Mouse (Mus musculus) forebrain, embryonic 15.5 days (tissue): ENCODE data around the gene Arhgap42. TPM values are rescaled to one million over a fixed set of nuclear protein-coding genes. Genes with fewer than 3 reads are reported as not detected.

Source experiments
- ATAC-seq: fragments of 200-750 bp; cut with Nextera tagmentation; replicated peaks from 2 replicates; pipeline ENCODE4 v1.8.0; 2017; ENCODE audit warnings: mild to moderate bottlenecking, moderate TSS enrichment, moderate library complexity
- H3K27ac ChIP-seq: fragments of 300-500 bp; sonication (generic); replicated peaks from 2 replicates; pipeline ENCODE4 v1.5.1; 2015; ENCODE audit warnings: mild to moderate bottlenecking, inconsistent platforms
- H3K27me3 ChIP-seq: fragments of 300-500 bp; sonication (generic); 2 replicates; pipeline ENCODE4 v1.6.1; 2015; ENCODE audit warnings: inconsistent platforms
- H3K36me3 ChIP-seq: fragments of 300-500 bp; sonication (generic); 2 replicates; pipeline ENCODE4 v1.6.1; 2015; ENCODE audit warnings: mild to moderate bottlenecking, inconsistent platforms
- H3K4me1 ChIP-seq: fragments of 300-500 bp; sonication (generic); 2 replicates; pipeline ENCODE4 v1.6.1; 2015; ENCODE audit warnings: inconsistent platforms
- H3K4me2 ChIP-seq: fragments of 300-500 bp; sonication (generic); replicated peaks from 2 replicates; pipeline ENCODE4 v1.6.1; 2015; ENCODE audit warnings: mild to moderate bottlenecking, inconsistent platforms
- H3K4me3 ChIP-seq: fragments of 300-500 bp; sonication (generic); 2 replicates; pipeline ENCODE4 v1.5.1; 2015; ENCODE audit warnings: mild to moderate bottlenecking, inconsistent platforms
- H3K9ac ChIP-seq: fragments of 300-500 bp; sonication (generic); replicated peaks from 2 replicates; pipeline ENCODE4 v1.6.1; 2015; ENCODE audit warnings: mild to moderate bottlenecking, inconsistent platforms
- H3K9me3 ChIP-seq: fragments of 300-500 bp; sonication (generic); 2 replicates; pipeline ENCODE4 v1.6.1; 2016; ENCODE audit warnings: inconsistent platforms
- WGBS: fragments of 180-500 bp; shearing (Covaris S2); methylation state at CpG from one replicate; pipeline ENCODE4 v1.1.7; 2015; ENCODE audit warnings: mixed read lengths; 5-methylcytosine and 5-hydroxymethylcytosine counted together
- polyA plus RNA-seq: library from polyadenylated mRNA; unstranded; fragments of >200 nt; fragmentation: Nextera tagmentation; extraction: Ambion mirVana; gene quantifications from 2 replicates; pipeline ENCODE4 v1.2.1, GENCODE M21; 2015

The Arhgap42 gene
- polyA plus RNA-seq, 1 experiment from 2014 or later, result 22.7 TPM

DNA sequence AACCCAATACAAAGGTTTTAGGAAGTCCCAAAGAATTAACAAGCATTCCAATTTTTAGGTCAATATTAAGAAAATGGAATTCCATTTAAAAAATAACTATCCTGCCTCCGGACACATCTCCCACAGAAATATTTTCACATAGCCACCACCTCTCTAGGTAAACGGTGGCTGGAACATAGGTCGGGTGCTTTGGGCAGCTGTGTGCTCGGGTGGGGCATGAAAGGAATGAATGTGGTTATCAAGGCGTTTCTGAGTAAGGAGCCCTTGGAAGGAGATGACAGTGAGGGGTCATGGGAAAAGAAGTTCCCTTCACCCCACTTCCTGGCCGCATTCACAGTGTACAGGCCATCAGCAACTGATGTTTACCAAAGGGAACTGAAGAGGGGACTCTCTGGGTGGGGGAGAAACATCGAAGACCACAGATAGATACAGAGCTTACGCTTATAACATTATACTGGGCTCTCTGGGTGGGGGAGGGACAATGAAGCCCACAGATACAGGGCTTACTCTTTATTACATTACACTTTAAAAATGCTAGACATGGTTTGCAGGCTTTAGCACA, 38.0 kb downstream of the Arhgap42 start:
- H3K36me3 ChIP-seq, result no peaks in the 10 kb centered on the region
- ATAC-seq, result no peak
- H3K27me3 ChIP-seq, result no peaks in the 10 kb centered on the region
- no peak overlapping the region for H3K9ac ChIP-seq
- no peak overlapping the region for H3K27ac ChIP-seq
- WGBS, result 83% methylated on average over 8 of the region's 8 CpGs
- H3K4me3 ChIP-seq, result no peak overlapping the region
- H3K9me3 ChIP-seq, result no peaks in the 10 kb centered on the region
- H3K4me1 ChIP-seq, result no peaks in the 10 kb centered on the region
- no peak overlapping the region for H3K4me2 ChIP-seq

- H3K36me3 ChIP-seq, result no peaks in the 10 kb centered on the region
- no peaks in the 10 kb centered on the region for H3K4me1 ChIP-seq
- H3K9ac ChIP-seq, result no peak overlapping the region
- WGBS, result 58% methylated on average over 8 of the region's 8 CpGs
- no peaks in the 10 kb centered on the region for H3K27me3 ChIP-seq
- no peaks in the 10 kb centered on the region for H3K9me3 ChIP-seq
- no peak overlapping the region for H3K4me2 ChIP-seq
- ATAC-seq, result no peak
- no peak overlapping the region for H3K4me3 ChIP-seq
- H3K27ac ChIP-seq, result no peak overlapping the region
Measured at GRCm38 (mm10) chr9:9199170-9199841, 39.6 kb downstream of the Arhgap42 start.

DNA sequence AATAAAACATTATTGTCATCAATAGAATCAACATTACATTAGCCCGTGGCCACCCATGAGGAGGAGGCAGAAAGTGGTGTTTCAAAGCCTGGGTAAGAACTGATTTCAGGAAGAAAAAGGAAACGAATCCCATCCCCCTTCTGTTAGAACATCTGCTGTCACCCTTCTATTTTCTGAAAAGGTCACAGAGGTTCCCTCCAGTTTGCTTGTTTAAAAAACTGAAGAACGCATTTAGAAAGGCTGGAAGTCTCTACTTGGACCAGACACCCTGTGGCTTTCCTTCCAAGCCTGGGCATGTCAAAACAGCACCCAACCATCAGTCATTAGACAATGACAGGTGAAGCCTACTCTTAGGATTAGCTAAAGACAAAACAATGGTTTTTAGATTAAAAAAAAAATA, 40.3 kb downstream of the Arhgap42 start:
- WGBS, result 29% methylated on average over 3 of the region's 3 CpGs
- no peaks in the 10 kb centered on the region for H3K27me3 ChIP-seq
- no peak overlapping the region for H3K27ac ChIP-seq
- H3K4me1 ChIP-seq, result no peaks in the 10 kb centered on the region
- no peaks in the 10 kb centered on the region for H3K9me3 ChIP-seq
- no peak overlapping the region for H3K4me2 ChIP-seq
- H3K9ac ChIP-seq, result no peak overlapping the region
- no peaks in the 10 kb centered on the region for H3K36me3 ChIP-seq
- no peak overlapping the region for H3K4me3 ChIP-seq
- no peak for ATAC-seq

DNA sequence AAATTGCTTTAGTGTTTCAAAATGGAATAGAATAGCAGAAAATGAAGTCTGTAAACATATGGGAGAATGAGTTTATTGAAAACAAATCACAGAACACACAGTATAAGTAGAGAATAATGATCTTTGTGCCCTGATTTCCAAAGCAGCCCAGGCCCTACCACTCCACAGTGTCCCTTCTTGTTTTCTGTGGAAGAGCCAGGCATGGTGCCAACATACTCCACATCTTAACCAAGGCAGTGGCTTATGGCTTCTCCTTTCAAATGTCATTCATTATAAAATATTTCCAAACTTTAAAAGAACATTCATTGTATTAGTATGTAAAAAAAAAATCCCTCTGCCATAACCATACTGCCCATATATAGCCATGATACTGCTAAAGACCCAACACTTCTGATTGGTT, 42.9 kb downstream of the Arhgap42 start:
- no peak for ATAC-seq
- Histone ChIP-seq H3K9me3 (no peaks in the 10 kb centered on the region), H3K27me3 (no peaks in the 10 kb centered on the region), H3K4me3 (no peak overlapping the region), H3K4me2 (no peak overlapping the region), H3K9ac (no peak overlapping the region), H3K27ac (no peak overlapping the region), H3K4me1 (no peaks in the 10 kb centered on the region), H3K36me3 (no peaks in the 10 kb centered on the region)

DNA sequence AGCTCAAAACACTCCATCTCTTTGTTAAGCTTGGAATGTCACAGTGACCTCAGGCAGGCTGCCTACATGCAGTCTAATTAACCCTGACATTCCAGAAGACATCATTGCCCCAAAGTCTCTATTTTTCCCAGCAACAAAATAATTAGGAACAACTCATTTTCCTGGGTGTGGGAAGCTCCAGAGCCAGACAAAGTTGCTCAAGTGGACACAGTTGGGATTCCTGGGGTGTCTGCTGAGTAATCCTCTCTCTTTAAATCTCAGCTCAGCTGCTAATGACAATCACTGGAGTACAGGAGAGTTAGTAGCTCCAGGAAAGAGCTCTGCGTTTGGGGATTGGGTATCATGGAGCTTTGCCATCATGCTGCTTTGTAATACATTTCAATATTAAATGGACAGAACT, 44.4 kb downstream of the Arhgap42 start:
- no peaks in the 10 kb centered on the region for H3K9me3 ChIP-seq
- ATAC-seq, result no peak
- H3K27me3 ChIP-seq, result no peaks in the 10 kb centered on the region
- no peaks in the 10 kb centered on the region for H3K36me3 ChIP-seq
- H3K27ac ChIP-seq, result no peak overlapping the region
- no peak overlapping the region for H3K9ac ChIP-seq
- no peak overlapping the region for H3K4me2 ChIP-seq
- no peaks in the 10 kb centered on the region for H3K4me1 ChIP-seq
- 5% methylated on average over 1 of the region's 1 CpGs for WGBS
- H3K4me3 ChIP-seq, result no peak overlapping the region

DNA sequence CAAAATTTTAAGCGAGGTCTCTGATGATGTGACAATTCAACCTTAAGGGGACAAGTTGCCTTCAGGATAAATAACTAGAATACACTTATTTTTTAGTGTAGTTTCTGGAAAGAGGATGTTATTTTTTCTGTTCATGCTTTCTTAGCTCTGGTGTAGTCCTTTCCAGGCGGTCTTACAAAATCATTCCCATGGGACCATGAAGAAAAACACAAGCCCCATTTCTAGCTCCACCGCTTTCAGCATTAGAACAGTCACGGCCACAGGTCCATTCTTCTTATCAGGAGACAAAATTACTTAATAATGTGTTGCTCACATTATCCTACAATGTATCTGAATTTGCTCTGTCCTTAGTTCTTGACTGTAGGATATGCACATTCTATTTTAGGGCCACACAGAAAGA, 46.2 kb downstream of the Arhgap42 start:
- ATAC-seq, result no peak

GRCm38 (mm10) chr9:9190835-9191234, 48.1 kb downstream of the Arhgap42 start:
- H3K27ac ChIP-seq, result no peak overlapping the region
- H3K27me3 ChIP-seq, result no peaks in the 10 kb centered on the region
- no peak for ATAC-seq
- no peaks in the 10 kb centered on the region for H3K36me3 ChIP-seq
- no peak overlapping the region for H3K4me2 ChIP-seq
- 92% methylated on average over 1 of the region's 1 CpGs for WGBS
- H3K4me1 ChIP-seq, result no peaks in the 10 kb centered on the region
- no peak overlapping the region for H3K9ac ChIP-seq
- no peak overlapping the region for H3K4me3 ChIP-seq
- H3K9me3 ChIP-seq, result no peaks in the 10 kb centered on the region

More for the DNA sequence above, 46.2 kb downstream of the Arhgap42 start:
- no peak overlapping the region for H3K4me3 ChIP-seq
- no peaks in the 10 kb centered on the region for H3K36me3 ChIP-seq
- no peak overlapping the region for H3K27ac ChIP-seq
- H3K9me3 ChIP-seq, result no peaks in the 10 kb centered on the region
- H3K27me3 ChIP-seq, result no peaks in the 10 kb centered on the region
- 89% methylated on average over 4 of the region's 4 CpGs for WGBS
- H3K9ac ChIP-seq, result no peak overlapping the region
- no peak overlapping the region for H3K4me2 ChIP-seq
- no peaks in the 10 kb centered on the region for H3K4me1 ChIP-seq

- Histone ChIP-seq H3K4me3 (no peak overlapping the region), H3K4me2 (no peak overlapping the region), H3K4me1 (no peaks in the 10 kb centered on the region), H3K9me3 (no peaks in the 10 kb centered on the region), H3K36me3 (no peaks in the 10 kb centered on the region), H3K27me3 (no peaks in the 10 kb centered on the region), H3K27ac (no peak overlapping the region), H3K9ac (no peak overlapping the region)
- no peak for ATAC-seq
- WGBS, result 80% methylated on average over 3 of the region's 3 CpGs
Measured at GRCm38 (mm10) chr9:9188167-9188566, 50.7 kb downstream of the Arhgap42 start.

DNA sequence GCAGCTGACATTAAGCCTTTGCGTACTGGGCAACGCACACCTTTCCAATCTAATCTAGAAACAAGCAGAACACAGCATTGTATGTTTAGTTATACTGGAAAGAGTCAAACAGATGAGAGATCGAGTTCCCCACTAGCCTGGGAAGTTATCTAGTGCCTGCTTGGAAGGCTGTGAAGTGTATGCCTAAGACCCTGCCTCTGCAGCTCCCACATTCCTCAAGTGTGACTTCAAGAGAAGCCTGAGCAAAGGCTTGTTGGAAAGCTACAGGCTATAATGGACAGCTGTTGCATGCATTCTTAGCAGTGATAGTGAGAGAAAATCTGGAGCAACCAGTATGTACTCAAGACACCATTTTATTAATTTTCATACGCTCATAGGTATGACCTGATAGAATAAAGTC, 61.2 kb downstream of the Arhgap42 start:
- ATAC-seq, result no peak
- H3K36me3 ChIP-seq, result no peaks in the 10 kb centered on the region
- no peak overlapping the region for H3K4me2 ChIP-seq
- H3K27ac ChIP-seq, result no peak overlapping the region
- H3K4me3 ChIP-seq, result no peak overlapping the region
- H3K27me3 ChIP-seq, result no peaks in the 10 kb centered on the region
- H3K9ac ChIP-seq, result no peak overlapping the region
- no peaks in the 10 kb centered on the region for H3K9me3 ChIP-seq
- no peaks in the 10 kb centered on the region for H3K4me1 ChIP-seq
- 92% methylated on average over 4 of the region's 4 CpGs for WGBS

DNA sequence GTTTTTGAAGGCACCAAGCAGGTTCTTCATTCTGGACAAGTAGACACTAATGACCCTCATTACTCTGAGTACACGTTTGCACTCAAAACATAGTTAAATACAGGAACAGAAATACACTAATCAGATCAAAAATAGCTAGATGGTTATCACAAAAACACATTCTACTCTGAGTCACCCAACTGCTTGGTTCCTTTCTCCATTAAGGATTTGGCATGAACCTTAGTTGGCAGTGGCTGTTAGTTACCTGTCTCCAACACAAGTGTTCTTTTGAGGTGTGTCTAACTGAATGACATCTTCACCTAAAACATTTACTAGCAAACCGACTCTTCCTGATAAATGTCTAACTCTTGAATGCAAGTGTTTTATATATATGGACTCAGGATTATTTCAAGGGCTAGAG, 64.0 kb downstream of the Arhgap42 start:
- ATAC-seq, result no peak
- Histone ChIP-seq H3K27ac (no peak overlapping the region), H3K9ac (no peak overlapping the region), H3K4me2 (no peak overlapping the region), H3K36me3 (no peaks in the 10 kb centered on the region), H3K4me1 (no peaks in the 10 kb centered on the region), H3K4me3 (no peak overlapping the region), H3K9me3 (no peaks in the 10 kb centered on the region), H3K27me3 (no peaks in the 10 kb centered on the region)
- WGBS, result 83% methylated on average over 2 of the region's 2 CpGs

DNA sequence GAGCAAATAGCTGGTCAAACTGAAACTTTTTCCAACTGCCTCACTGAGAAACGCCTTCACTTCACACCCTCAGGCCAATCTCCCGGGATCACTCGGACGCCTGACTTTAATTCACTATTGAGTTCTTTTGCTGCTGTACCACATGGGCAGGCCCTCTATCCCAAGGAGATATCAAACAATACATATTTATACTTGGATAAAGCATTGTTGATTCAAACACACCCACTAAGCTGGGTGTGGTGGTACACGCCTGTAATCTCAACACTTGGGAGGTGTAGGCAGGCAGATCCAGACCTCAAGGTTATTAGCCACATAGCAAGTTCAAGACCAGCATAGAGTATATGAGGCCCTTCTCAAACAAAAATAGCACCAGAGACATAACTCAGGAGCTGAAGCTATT, 64.7 kb downstream of the Arhgap42 start:
- H3K36me3 ChIP-seq, result no peaks in the 10 kb centered on the region
- H3K4me3 ChIP-seq, result no peak overlapping the region
- no peak overlapping the region for H3K9ac ChIP-seq
- no peak for ATAC-seq
- H3K9me3 ChIP-seq, result no peaks in the 10 kb centered on the region
- H3K27ac ChIP-seq, result no peak overlapping the region
- no peak overlapping the region for H3K4me2 ChIP-seq
- WGBS, result 85% methylated on average over 5 of the region's 5 CpGs
- H3K27me3 ChIP-seq, result no peaks in the 10 kb centered on the region
- H3K4me1 ChIP-seq, result no peaks in the 10 kb centered on the region

DNA sequence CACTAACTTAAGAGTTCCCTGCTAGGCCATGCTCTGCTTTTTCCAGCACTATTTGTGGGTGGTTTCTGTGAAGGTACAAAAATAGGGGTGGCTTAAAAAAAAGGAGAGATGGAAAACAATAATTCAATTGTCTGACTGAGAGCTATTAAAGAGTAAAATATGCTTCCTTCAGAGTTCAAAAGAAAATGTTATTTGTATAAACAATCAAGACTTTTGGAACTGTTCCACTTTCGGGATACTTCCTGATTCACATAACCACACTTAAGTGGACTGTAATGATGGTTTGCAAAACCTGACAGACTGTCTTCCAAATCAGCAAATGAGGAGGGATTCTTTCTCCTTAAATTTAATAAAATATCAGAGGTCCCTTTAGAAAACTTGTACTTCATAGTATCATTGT, 65.8 kb downstream of the Arhgap42 start:
- Histone ChIP-seq H3K27me3 (no peaks in the 10 kb centered on the region), H3K9me3 (no peaks in the 10 kb centered on the region), H3K4me1 (no peaks in the 10 kb centered on the region), H3K4me3 (no peak overlapping the region), H3K27ac (no peak overlapping the region), H3K36me3 (no peaks in the 10 kb centered on the region), H3K4me2 (no peak overlapping the region), H3K9ac (no peak overlapping the region)
- ATAC-seq, result no peak
- WGBS, result 72% methylated on average over 1 of the region's 1 CpGs

DNA sequence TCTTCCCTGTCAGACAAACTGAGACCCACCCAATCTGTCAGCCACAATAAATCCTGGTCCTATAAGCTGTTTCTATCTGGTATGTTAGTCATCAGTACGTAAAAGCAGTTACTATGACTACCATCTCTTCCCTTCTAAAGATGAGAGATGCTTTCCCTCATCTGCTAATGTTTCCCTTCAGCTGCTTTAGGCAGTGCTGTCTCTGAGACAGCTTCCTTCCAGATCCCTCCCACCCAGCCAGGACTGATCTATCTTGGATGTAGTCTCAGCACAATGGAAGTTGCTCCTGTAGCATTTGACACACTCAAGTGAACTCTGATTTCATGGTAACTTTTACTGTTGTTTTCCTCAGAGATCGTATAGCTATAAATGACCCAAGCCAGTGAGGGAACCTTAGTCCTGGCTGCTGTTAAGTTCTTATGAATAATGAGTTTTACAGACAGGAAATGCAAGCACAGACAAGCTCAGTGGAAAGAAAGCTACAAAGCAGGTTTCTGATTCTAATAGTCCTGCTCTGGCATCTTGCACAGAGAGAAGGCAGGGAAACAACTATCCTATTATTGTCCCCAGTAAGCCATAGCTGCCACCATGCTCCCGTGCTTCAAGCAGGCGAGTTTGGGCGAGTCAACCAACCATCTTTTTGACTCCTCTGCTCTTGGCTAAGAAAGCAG, 67.6 kb downstream of the Arhgap42 start:
- Histone ChIP-seq H3K4me2 (no peak overlapping the region), H3K4me1 (no peaks in the 10 kb centered on the region), H3K4me3 (no peak overlapping the region), H3K27ac (no peak overlapping the region), H3K27me3 (no peaks in the 10 kb centered on the region), H3K9ac (no peak overlapping the region), H3K9me3 (no peaks in the 10 kb centered on the region), H3K36me3 (no peaks in the 10 kb centered on the region)
- WGBS, result 87% methylated on average over 5 of the region's 5 CpGs
- no peak for ATAC-seq
